Mouse (Mus musculus) adrenal gland, adult 2 months (tissue): ENCODE results near the gene Arhgap27. TPM values are rescaled to one million over a fixed set of nuclear protein-coding genes. Genes with fewer than 3 reads are reported as not detected.

ENCODE experiments used
- DNase-seq: peaks from one replicate; pipeline ENCODE4 v3.0.0; 2021
- polyA plus RNA-seq: library from polyadenylated mRNA; depleted of rRNA; stranded (reverse); fragments of >200 nt; gene quantifications from 2 replicates; pipeline ENCODE4 v1.2.3, GENCODE M21; 2012
- total RNA-seq, 2 experiments: library from RNA; stranded (reverse); gene quantifications; 2 replicates each; pipeline ENCODE4 v1.2.3; 2021

Arhgap27 gene
- total and polyA plus RNA-seq, 3 experiments, result 10.3 to 34.7 (median 12.2) TPM

- no peak for DNase-seq
These were observed 7.4 kb downstream of the Arhgap27 start for GRCm38 (mm10) chr11:103356032-103356571.

- no peak for DNase-seq
These were observed 8.2 kb downstream of the Arhgap27 start for GRCm38 (mm10) chr11:103355251-103355650.

GRCm38 (mm10) chr11:103354033-103354432 is 9.5 kb downstream of the Arhgap27 start:
- DNase-seq, result no peak

- no peak for DNase-seq
These were observed 11.2 kb downstream of the Arhgap27 start for GRCm38 (mm10) chr11:103352239-103352814.

GRCm38 (mm10) chr11:103350711-103351315 is 12.7 kb downstream of the Arhgap27 start:
- no peak for DNase-seq

- DNase-seq, result no peak
These were observed 13.8 kb downstream of the Arhgap27 start for GRCm38 (mm10) chr11:103349699-103350098.

- DNase-seq, result peak; percentile 45
These were observed 16.8 kb downstream of the Arhgap27 start for GRCm38 (mm10) chr11:103346657-103347056.

GRCm38 (mm10) chr11:103346236-103346635 is 17.3 kb downstream of the Arhgap27 start:
- DNase-seq, result no peak

- DNase-seq, result no peak
These were observed 17.9 kb downstream of the Arhgap27 start for GRCm38 (mm10) chr11:103345408-103346091.

GRCm38 (mm10) chr11:103344494-103345332 is 18.8 kb downstream of the Arhgap27 start:
- DNase-seq, result no peak

- no peak for DNase-seq
These were observed 19.6 kb downstream of the Arhgap27 start for GRCm38 (mm10) chr11:103343881-103344280.

- DNase-seq, result no peak
These were observed 20.4 kb downstream of the Arhgap27 start for GRCm38 (mm10) chr11:103343063-103343462.

- peak; percentile 76 for DNase-seq
These were observed 22.8 kb downstream of the Arhgap27 start for GRCm38 (mm10) chr11:103340677-103341076.

- no peak for DNase-seq
These were observed 23.4 kb downstream of the Arhgap27 start for GRCm38 (mm10) chr11:103340130-103340529.

- peak; percentile 43 for DNase-seq
These were observed 23.9 kb downstream of the Arhgap27 start for GRCm38 (mm10) chr11:103339414-103340119.

- DNase-seq, result no peak
These were observed 24.8 kb downstream of the Arhgap27 start for GRCm38 (mm10) chr11:103338671-103339070.

- DNase-seq, result no peak
These were observed 25.4 kb downstream of the Arhgap27 start for GRCm38 (mm10) chr11:103338119-103338518.

- DNase-seq, result no peak
These were observed 26.3 kb downstream of the Arhgap27 start for GRCm38 (mm10) chr11:103337180-103337579.

GRCm38 (mm10) chr11:103335561-103335960 is 27.9 kb downstream of the Arhgap27 start:
- DNase-seq, result no peak

- DNase-seq, result no peak
These were observed 28.6 kb downstream of the Arhgap27 start for GRCm38 (mm10) chr11:103334925-103335324.

GRCm38 (mm10) chr11:103333719-103334398 is 29.6 kb downstream of the Arhgap27 start:
- peak; percentile 43 for DNase-seq
